Mouse (Mus musculus) left cerebral cortex, postnatal 4 days (tissue): ENCODE measurements around the gene Slc22a16. TPM values are rescaled to one million over a fixed set of nuclear protein-coding genes. Genes with fewer than 3 reads are reported as not detected.
A peak's percentile ranks its signal among the peaks of the same experiment; 100 is the strongest.
"Not testable (repeated sequence)": the region's sequence is repeated elsewhere in the genome, so short reads cannot be mapped to it uniquely, and the experiment has no call there.

ENCODE experiments used
- DNase-seq: peaks from one replicate; pipeline ENCODE4 v3.0.0-alpha.2; 2022
- intact Hi-C: fragments of 180-260 bp; cut with DNase I; formaldehyde crosslinking; loops from one replicate; pipeline ENCODE4 v1.15.1; 2025
- total RNA-seq, 2 experiments: library from RNA; stranded (reverse); gene quantifications; 2 replicates each; pipeline ENCODE4 v1.2.3; 2021

The Slc22a16 gene
- not detected for total RNA-seq

GRCm38 (mm10) chr10:40570036-40570435 lies at the start of gene Slc22a16:
Gene Slc22a16 (plus strand): TSS chr10:40570336.
- no peak for DNase-seq
- intact Hi-C loops = no loop called here

DNA sequence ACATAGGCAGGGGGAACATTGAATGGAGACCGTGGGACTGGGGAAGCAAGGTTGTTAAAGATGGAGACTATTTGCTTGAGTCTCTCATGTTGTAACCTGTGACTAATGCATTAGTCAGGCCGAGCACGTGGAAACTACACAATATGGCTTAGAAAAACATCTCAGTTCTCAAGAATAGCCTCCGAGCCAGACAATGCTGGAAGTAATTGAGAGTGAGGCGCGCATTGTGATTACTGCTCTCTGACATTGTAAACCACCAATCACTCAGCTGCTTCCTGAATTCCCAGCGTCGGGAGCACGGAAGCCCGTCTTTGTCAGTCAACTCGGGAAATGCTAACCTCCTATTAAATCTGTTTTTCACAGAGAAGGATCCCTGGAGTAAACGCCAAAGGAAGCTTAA lies 48.6 kb upstream of the Slc22a16 start:
- DNase-seq = no peak
- intact Hi-C loops = loop anchor here (5.0 kb wide), 1 partner anchor 169 kb away; no protein-coding TSS in a partner anchor

DNA sequence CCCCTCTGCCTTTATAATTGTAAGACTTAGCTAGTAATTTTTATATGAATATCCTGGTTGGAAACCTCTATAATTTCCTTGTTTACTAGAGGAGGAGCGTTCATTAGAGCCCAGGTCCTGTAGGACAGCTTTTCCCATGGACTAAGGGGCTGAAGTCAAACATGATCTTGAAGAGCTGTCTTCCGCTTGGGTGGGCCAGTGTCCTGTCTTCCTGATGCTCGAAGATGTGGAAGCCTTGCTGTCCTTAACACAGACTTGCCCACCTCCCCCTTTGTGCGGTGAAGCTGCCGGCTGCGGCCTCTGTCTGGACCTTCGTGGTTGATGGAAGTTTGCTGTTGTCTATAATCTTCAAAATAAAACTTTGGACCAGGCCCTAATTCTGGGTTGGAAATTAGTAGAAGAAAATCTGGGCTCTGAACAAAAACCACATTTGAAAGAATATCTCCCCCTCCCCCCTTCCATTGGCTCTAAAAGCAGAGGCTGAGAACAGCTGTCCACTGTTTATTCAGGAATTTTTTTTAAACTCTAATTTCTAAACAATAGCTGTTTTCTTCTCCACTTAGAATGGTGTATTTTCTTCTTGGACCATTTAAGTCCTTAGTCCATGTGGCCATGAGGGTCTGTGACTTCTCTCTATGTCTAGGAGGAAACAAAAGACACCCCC lies 46.7 kb upstream of the Slc22a16 start:
- intact Hi-C loops = loop anchor here (5.0 kb wide), 1 partner anchor 171 kb away; no protein-coding TSS in a partner anchor

GRCm38 (mm10) chr10:40524032-40524806 lies 45.9 kb upstream of the Slc22a16 start:
- intact Hi-C loops = loop anchor here (5.0 kb wide), 1 partner anchor 172 kb away; no protein-coding TSS in a partner anchor
- DNase-seq = no peak

More for the DNA sequence above, 46.7 kb upstream of the Slc22a16 start:
- DNase-seq = no peak

GRCm38 (mm10) chr10:40524991-40525390 lies 45.1 kb upstream of the Slc22a16 start:
- intact Hi-C loops = loop anchor here (5.0 kb wide), 1 partner anchor 173 kb away; no protein-coding TSS in a partner anchor
- peak; percentile 20 for DNase-seq

- no peak for DNase-seq
- intact Hi-C loops = loop anchor here (2.0 kb wide), 1 partner anchor 267 kb away; the partner anchor contains the start of gene Gtf3c6
Observed at GRCm38 (mm10) chr10:40525616-40526155, 44.5 kb upstream of the Slc22a16 start.

GRCm38 (mm10) chr10:40526301-40526761 lies 43.8 kb upstream of the Slc22a16 start:
- no peak for DNase-seq
- intact Hi-C loops = loop anchor here (2.0 kb wide), 1 partner anchor 268 kb away; the partner anchor contains the start of gene Gtf3c6

DNA sequence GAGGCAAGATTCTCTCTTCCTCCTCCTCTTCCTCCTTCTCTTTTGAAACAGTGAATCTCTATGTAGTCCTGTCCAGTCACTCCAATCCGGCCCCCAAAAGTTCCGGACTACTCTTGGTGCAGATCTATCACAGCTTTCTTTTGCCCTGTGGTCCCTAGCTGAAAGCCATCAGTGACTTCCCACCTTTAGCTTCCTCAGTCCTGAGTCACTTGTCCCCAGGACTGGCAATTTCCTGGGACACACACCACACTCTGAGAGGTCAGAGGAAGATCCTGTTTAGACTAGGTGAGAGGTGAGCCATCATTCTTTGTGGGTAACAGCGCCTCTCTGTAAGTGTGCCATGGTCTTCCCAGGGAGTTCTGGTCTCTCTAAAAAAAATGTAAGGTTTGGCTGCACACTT lies 43.1 kb upstream of the Slc22a16 start:
- intact Hi-C loops = loop anchor here (2.0 kb wide), 1 partner anchor 268 kb away; the partner anchor contains the start of gene Gtf3c6
- no peak for DNase-seq

GRCm38 (mm10) chr10:40527573-40527972 lies 42.6 kb upstream of the Slc22a16 start:
- no peak for DNase-seq

DNA sequence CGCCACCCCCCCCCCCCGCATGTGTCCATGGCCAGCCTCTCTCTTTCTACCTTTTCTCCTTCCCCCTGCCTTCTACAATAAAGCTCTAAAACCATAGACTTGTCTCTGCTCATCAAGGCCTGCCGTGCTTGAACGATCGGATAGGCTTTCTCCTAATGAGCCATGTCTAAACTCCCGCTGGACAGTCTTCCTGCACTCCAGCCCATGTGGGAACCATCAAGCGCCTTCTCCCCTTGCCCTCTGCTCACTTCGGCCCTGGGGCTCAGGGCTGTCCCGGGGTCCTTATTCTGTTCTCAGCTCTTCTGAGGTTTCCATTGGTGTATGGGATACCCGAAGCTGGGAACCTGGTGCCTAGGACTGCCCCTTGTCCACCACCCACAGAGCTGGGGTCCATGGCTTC lies 41.5 kb upstream of the Slc22a16 start:
- no peak for DNase-seq
- intact Hi-C loops = no loop called here

More at GRCm38 (mm10) chr10:40527573-40527972, 42.6 kb upstream of the Slc22a16 start:
- intact Hi-C loops = loop anchor here (2.0 kb wide), 1 partner anchor 269 kb away; the partner anchor contains the start of gene Gtf3c6

DNA sequence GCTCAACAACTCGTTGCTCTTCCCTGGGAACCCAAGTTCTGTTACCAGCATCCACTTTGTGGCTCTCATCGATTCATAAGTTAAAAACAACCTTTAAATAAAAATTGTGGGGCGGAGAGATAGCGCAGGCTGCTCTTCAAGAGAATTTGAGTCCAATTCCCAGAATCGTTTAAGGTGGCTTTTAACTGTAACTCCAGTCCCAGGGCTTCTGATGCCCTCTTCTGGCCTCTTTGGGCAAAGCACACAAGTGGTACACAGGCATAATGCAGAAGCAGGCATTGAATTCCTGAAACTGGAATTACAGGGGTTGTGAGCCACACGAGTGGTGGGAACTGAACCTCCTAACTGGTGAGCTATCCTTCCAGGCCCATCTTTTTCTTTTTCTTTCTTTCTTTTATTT lies 40.5 kb upstream of the Slc22a16 start:
- intact Hi-C loops = no loop called here
- peak; percentile 62 for DNase-seq

- intact Hi-C loops = no loop called here
- DNase-seq = no peak
Observed at GRCm38 (mm10) chr10:40530661-40531060, 39.5 kb upstream of the Slc22a16 start.

DNA sequence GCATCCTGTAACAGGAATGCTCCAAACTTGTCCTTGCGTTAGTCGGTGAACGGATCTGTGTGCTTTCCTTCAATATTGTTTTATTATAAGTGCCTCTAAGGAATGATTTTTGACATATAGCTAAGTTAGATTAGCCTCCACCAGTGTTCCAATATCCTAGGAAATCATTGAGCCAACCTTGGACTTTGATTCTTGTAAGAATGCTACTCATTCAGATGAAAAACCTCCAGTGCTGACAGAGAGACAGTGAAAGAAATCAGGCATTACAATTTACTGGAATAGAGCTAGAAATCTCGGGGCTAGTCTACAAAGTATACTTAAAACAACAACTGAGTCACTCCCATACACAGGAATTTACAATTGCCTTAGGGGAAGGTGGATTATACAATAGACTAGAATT lies 37.5 kb upstream of the Slc22a16 start:
- DNase-seq, intact Hi-C loops: not testable (repeated sequence)

GRCm38 (mm10) chr10:40541351-40541750 lies 28.8 kb upstream of the Slc22a16 start:
- DNase-seq = no peak
- intact Hi-C loops = no loop called here

- no peak for DNase-seq
- intact Hi-C loops = no loop called here
Observed at GRCm38 (mm10) chr10:40549317-40549716, 20.8 kb upstream of the Slc22a16 start.

GRCm38 (mm10) chr10:40551801-40552200 lies 18.3 kb upstream of the Slc22a16 start:
- DNase-seq = no peak
- intact Hi-C loops = no loop called here

- intact Hi-C loops, DNase-seq: not testable (repeated sequence)
Observed at GRCm38 (mm10) chr10:40565695-40566094, 4.4 kb upstream of the Slc22a16 start.

GRCm38 (mm10) chr10:40575912-40576634 lies 5.9 kb downstream of the Slc22a16 start:
- intact Hi-C loops = no loop called here
- no peak for DNase-seq

GRCm38 (mm10) chr10:40583584-40584255 lies 13.6 kb downstream of the Slc22a16 start:
- intact Hi-C loops = no loop called here
- peak; percentile 52 for DNase-seq

DNA sequence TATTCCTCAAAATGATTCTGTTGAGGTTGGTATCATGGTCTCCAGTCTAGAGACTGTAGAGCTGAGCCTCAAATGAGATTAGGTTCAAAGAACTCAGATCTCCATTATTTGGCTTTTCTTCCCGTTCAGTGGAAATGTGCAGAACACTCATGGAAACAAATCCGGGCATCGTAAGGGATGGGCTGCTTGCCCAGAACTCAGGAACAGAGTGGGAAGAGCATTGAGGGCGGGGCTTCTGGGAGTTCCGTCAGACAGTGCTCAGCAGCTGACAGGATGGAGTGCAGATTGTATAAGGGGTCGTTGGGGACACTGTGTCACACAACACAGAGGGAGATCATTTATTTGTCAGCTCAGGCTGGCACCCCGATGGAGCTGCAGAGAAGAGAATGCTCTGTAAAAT lies 22.1 kb downstream of the Slc22a16 start:
- intact Hi-C loops = no loop called here
- peak; percentile 29 for DNase-seq
